Mouse (Mus musculus): ENCODE data around the gene Psen2. TPM values are rescaled to one million over a fixed set of nuclear protein-coding genes. Genes with fewer than 3 reads are reported as not detected.
A peak's percentile ranks its signal among the peaks of the same experiment; 100 is the strongest.

Gene Psen2
- polyA plus RNA-seq, 1 experiment from 2014 or later = 31.3 TPM

- 0 out of 2 replicates have a peak, but pooled peaks cover 2% of the 10 kb centered on the region for H3K27me3 ChIP-seq (replicated peaks; ENCODE audit: control insufficient read depth, insufficient read depth, low read length)
- DNase-seq (ENCODE audit: low spot score) (no peak), ATAC-seq (replicated peaks; ENCODE audit: low FRiP score) (no peak; the same call in 1 of the 2 replicates)
- H3K9me3 ChIP-seq (ENCODE audit: control insufficient read depth, low read length) = no peaks in the 10 kb centered on the region
- WGBS = 25% methylated on average over 9 of the region's 9 CpGs
- no peak overlapping the region for H3K27ac ChIP-seq (ENCODE audit: low read depth, low read length)
- H3K4me3 ChIP-seq (ENCODE audit: low read depth, low read length) = peak overlapping the region; percentile 71
- H3K36me3 ChIP-seq (ENCODE audit: control insufficient read depth, insufficient read depth, low read length) = no peaks in the 10 kb centered on the region
- peak overlapping the region; percentile 63 for H3K9ac ChIP-seq (ENCODE audit: low read depth, low read length)
- peaks cover 14% of the 10 kb centered on the region for H3K4me1 ChIP-seq (replicated peaks; ENCODE audit: control insufficient read depth, insufficient read depth, low read length)
- H3K4me2 ChIP-seq = peak overlapping the region; percentile 97
These were observed 68.3 kb downstream of the Psen2 start for GRCm38 (mm10) chr1:180194781-180195471.

DNA sequence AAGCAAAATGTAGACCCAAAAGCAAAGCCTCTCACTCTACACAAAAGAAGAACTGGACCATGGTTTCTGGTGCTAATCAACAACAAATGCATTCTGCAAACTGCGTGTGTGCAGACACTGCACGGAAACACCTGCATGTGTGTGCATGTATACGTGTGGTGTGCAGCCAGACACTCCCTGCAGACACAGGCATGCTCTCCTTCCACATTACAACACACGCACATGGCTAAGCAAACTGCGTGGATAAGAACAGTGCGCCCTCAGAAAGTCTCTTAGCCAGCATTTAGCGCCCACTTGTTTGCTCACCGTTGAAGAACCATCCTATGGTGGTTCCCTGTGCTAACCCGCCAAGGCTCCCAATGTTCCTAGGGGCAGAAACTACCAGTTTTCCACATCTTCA lies 69.2 kb downstream of the Psen2 start:
- no peak for ATAC-seq (replicated peaks; ENCODE audit: low FRiP score)
- H3K36me3 ChIP-seq (ENCODE audit: control insufficient read depth, insufficient read depth, low read length) = no peaks in the 10 kb centered on the region
- 0 out of 2 replicates have a peak, but pooled peaks cover 2% of the 10 kb centered on the region for H3K27me3 ChIP-seq (replicated peaks; ENCODE audit: control insufficient read depth, insufficient read depth, low read length)
- no peak for DNase-seq (ENCODE audit: low spot score)
- no peak overlapping the region for H3K9ac ChIP-seq (ENCODE audit: low read depth, low read length)
- H3K4me2 ChIP-seq = no peak overlapping the region; the same call in 1 of the 2 replicates
- H3K4me1 ChIP-seq (replicated peaks; ENCODE audit: control insufficient read depth, insufficient read depth, low read length) = peaks cover 14% of the 10 kb centered on the region
- no peak overlapping the region for H3K4me3 ChIP-seq (ENCODE audit: low read depth, low read length)
- H3K9me3 ChIP-seq (ENCODE audit: control insufficient read depth, low read length) = no peaks in the 10 kb centered on the region
- H3K27ac ChIP-seq (ENCODE audit: low read depth, low read length) = no peak overlapping the region
- WGBS = 81% methylated on average over 9 of the region's 9 CpGs

GRCm38 (mm10) chr1:180193391-180193935 lies 69.8 kb downstream of the Psen2 start:
- WGBS = 77% methylated on average over 8 of the region's 8 CpGs
- ATAC-seq (replicated peaks; ENCODE audit: low FRiP score) (no peak), DNase-seq (ENCODE audit: low spot score) (no peak)
- Histone ChIP-seq H3K9ac (ENCODE audit: low read depth, low read length) (no peak overlapping the region), H3K9me3 (ENCODE audit: control insufficient read depth, low read length) (no peaks in the 10 kb centered on the region), H3K27me3 (replicated peaks; ENCODE audit: control insufficient read depth, insufficient read depth, low read length) (0 out of 2 replicates have a peak, but pooled peaks cover 2% of the 10 kb centered on the region), H3K36me3 (ENCODE audit: control insufficient read depth, insufficient read depth, low read length) (no peaks in the 10 kb centered on the region), H3K27ac (ENCODE audit: low read depth, low read length) (no peak overlapping the region), H3K4me3 (ENCODE audit: low read depth, low read length) (no peak overlapping the region), H3K4me2 (no peak overlapping the region), H3K4me1 (replicated peaks; ENCODE audit: control insufficient read depth, insufficient read depth, low read length) (peaks cover 14% of the 10 kb centered on the region)

DNA sequence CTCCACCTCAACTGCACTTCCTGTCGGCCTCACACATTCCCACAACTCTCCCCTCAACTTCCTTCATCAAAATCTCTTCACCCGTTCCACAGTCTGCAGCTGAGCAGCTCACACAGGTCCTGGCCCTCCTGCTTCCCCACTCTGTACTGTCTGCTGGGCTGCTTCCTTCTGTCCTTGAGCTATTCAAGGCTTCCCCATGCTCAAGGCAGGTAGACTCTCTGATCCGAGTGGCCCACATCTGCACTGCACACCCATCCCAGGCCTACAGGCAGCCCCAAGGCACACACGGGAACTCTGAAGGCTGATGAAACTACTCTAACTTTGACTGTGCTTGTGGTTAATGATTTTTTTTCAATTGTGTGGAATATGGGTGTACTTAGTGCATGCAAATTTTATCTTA lies 70.4 kb downstream of the Psen2 start:
- Histone ChIP-seq H3K36me3 (ENCODE audit: control insufficient read depth, insufficient read depth, low read length) (no peaks in the 10 kb centered on the region), H3K4me2 (no peak overlapping the region), H3K9me3 (ENCODE audit: control insufficient read depth, low read length) (no peaks in the 10 kb centered on the region), H3K9ac (ENCODE audit: low read depth, low read length) (no peak overlapping the region), H3K4me1 (replicated peaks; ENCODE audit: control insufficient read depth, insufficient read depth, low read length) (peaks cover 14% of the 10 kb centered on the region), H3K4me3 (ENCODE audit: low read depth, low read length) (no peak overlapping the region), H3K27me3 (replicated peaks; ENCODE audit: control insufficient read depth, insufficient read depth, low read length) (0 out of 2 replicates have a peak, but pooled peaks cover 2% of the 10 kb centered on the region), H3K27ac (ENCODE audit: low read depth, low read length) (no peak overlapping the region)
- DNase-seq (ENCODE audit: low spot score) (no peak), ATAC-seq (replicated peaks; ENCODE audit: low FRiP score) (no peak)
- WGBS = 42% methylated on average over 4 of the region's 4 CpGs

- Histone ChIP-seq H3K9ac (ENCODE audit: low read depth, low read length) (no peak overlapping the region), H3K9me3 (ENCODE audit: control insufficient read depth, low read length) (no peaks in the 10 kb centered on the region), H3K27me3 (replicated peaks; ENCODE audit: control insufficient read depth, insufficient read depth, low read length) (0 out of 2 replicates have a peak, but pooled peaks cover 2% of the 10 kb centered on the region), H3K4me1 (replicated peaks; ENCODE audit: control insufficient read depth, insufficient read depth, low read length) (peaks cover 14% of the 10 kb centered on the region), H3K4me2 (no peak overlapping the region), H3K36me3 (ENCODE audit: control insufficient read depth, insufficient read depth, low read length) (no peaks in the 10 kb centered on the region), H3K4me3 (ENCODE audit: low read depth, low read length) (no peak overlapping the region), H3K27ac (ENCODE audit: low read depth, low read length) (no peak overlapping the region)
- 73% methylated on average over 7 of the region's 7 CpGs for WGBS
- DNase-seq (ENCODE audit: low spot score) (no peak), ATAC-seq (replicated peaks; ENCODE audit: low FRiP score) (no peak)
These were observed 71.5 kb downstream of the Psen2 start for GRCm38 (mm10) chr1:180191651-180192220.

DNA sequence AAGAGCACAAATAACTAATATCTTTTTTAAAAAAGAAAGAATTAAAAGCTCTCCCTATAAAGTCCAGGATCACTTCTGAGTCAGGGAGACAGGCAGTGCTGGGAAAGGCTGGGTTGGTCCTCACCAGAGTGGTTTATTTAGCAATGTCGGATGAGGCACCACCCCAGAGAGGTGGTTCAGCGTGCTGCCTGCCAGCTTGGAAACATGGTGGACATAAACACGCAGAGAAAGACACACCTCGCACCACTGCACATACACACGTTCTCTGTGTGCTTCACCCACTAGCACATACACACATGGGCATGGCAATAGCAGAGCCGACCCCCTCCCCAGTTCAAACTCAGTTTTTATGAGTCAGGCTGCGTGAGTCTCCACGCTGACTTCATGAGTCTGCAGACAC lies 72.1 kb downstream of the Psen2 start:
- ATAC-seq (replicated peaks; ENCODE audit: low FRiP score) = no peak
- H3K4me2 ChIP-seq = no peak overlapping the region
- 85% methylated on average over 8 of the region's 8 CpGs for WGBS
- H3K9ac ChIP-seq (ENCODE audit: low read depth, low read length) = no peak overlapping the region
- DNase-seq (ENCODE audit: low spot score) = no peak
- no peak overlapping the region for H3K27ac ChIP-seq (ENCODE audit: low read depth, low read length)
- H3K9me3 ChIP-seq (ENCODE audit: control insufficient read depth, low read length) = no peaks in the 10 kb centered on the region
- no peaks in the 10 kb centered on the region for H3K36me3 ChIP-seq (ENCODE audit: control insufficient read depth, insufficient read depth, low read length)
- H3K27me3 ChIP-seq (replicated peaks; ENCODE audit: control insufficient read depth, insufficient read depth, low read length) = 0 out of 2 replicates have a peak, but pooled peaks cover 2% of the 10 kb centered on the region
- H3K4me1 ChIP-seq (replicated peaks; ENCODE audit: control insufficient read depth, insufficient read depth, low read length) = peaks cover 11% of the 10 kb centered on the region
- H3K4me3 ChIP-seq (ENCODE audit: low read depth, low read length) = no peak overlapping the region

DNA sequence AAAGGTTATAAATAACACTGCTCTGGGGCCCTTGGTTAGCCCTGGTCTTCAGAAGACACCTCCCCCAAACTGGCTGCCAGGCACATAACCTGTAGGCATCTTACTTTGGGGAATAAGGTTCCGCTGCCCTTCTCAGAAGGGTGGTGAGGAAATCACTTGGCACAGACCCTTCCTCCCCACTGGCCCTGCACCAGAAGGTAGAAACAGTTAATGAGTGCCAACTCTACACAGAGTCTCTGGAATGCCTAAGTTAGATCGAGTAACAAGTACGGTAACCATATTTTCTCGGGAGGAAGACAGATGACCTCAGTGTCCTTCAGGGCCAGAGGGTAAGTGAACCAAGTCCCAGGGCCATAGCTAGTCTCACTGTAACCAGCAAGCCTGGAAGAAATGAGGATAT lies 74.3 kb downstream of the Psen2 start:
- no peaks in the 10 kb centered on the region for H3K9me3 ChIP-seq (ENCODE audit: control insufficient read depth, low read length)
- no peak overlapping the region for H3K4me3 ChIP-seq (ENCODE audit: low read depth, low read length)
- H3K27ac ChIP-seq (ENCODE audit: low read depth, low read length) = no peak overlapping the region
- 0 out of 2 replicates have a peak, but pooled peaks cover under 1% of the 10 kb centered on the region for H3K27me3 ChIP-seq (replicated peaks; ENCODE audit: control insufficient read depth, insufficient read depth, low read length)
- H3K9ac ChIP-seq (ENCODE audit: low read depth, low read length) = no peak overlapping the region
- H3K4me1 ChIP-seq (replicated peaks; ENCODE audit: control insufficient read depth, insufficient read depth, low read length) = peaks cover 8% of the 10 kb centered on the region
- H3K4me2 ChIP-seq = no peak overlapping the region
- WGBS = 88% methylated on average over 4 of the region's 4 CpGs
- no peak for DNase-seq (ENCODE audit: low spot score)
- no peak for ATAC-seq (replicated peaks; ENCODE audit: low FRiP score)
- H3K36me3 ChIP-seq (ENCODE audit: control insufficient read depth, insufficient read depth, low read length) = no peaks in the 10 kb centered on the region

- H3K4me3 ChIP-seq (ENCODE audit: low read depth, low read length) = no peak overlapping the region
- H3K4me2 ChIP-seq = no peak overlapping the region
- no peak overlapping the region for H3K9ac ChIP-seq (ENCODE audit: low read depth, low read length)
- peaks cover 14% of the 10 kb centered on the region for H3K4me1 ChIP-seq (replicated peaks; ENCODE audit: control insufficient read depth, insufficient read depth, low read length)
- no peaks in the 10 kb centered on the region for H3K36me3 ChIP-seq (ENCODE audit: control insufficient read depth, insufficient read depth, low read length)
- no peak for DNase-seq (ENCODE audit: low spot score)
- 83% methylated on average over 3 of the region's 3 CpGs for WGBS
- H3K9me3 ChIP-seq (ENCODE audit: control insufficient read depth, low read length) = no peaks in the 10 kb centered on the region
- H3K27ac ChIP-seq (ENCODE audit: low read depth, low read length) = no peak overlapping the region
- no peaks in the 10 kb centered on the region for H3K27me3 ChIP-seq (replicated peaks; ENCODE audit: control insufficient read depth, insufficient read depth, low read length)
- ATAC-seq (replicated peaks; ENCODE audit: low FRiP score) = no peak
These were observed 76.9 kb downstream of the Psen2 start for GRCm38 (mm10) chr1:180186371-180186770.
